Mouse (Mus musculus): Measurements from ENCODE around the gene Pnkp. TPM values are rescaled to one million over a fixed set of nuclear protein-coding genes. Genes with fewer than 3 reads are reported as not detected.
"Not testable (repeated sequence)": the region's sequence is repeated elsewhere in the genome, so short reads cannot be mapped to it uniquely, and the experiment has no call there.

Gene Pnkp
- polyA plus RNA-seq, 1 experiment from 2014 or later: 22.4 TPM

DNA sequence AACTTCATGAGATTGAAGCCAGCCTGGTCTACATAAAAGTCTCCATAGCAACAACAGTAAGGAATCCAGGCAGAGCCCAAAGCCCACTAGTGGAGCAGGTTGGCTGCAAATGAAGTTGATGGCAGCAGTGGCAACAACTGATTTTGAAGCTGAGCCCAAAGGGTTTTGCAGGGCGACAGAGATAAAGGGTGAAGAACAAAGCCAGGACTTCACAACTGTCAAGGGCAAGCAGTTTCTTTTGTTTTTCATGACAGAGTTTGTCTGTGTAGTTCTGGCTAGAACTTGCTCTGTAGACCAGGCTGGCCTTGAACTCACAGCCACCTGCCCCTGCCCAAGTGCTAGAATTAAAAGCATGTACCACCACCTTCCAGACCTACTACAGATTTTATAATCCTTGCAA is 14.2 kb downstream of the Pnkp start:
- Histone ChIP-seq H3K27ac (no peak overlapping the region), H3K4me1 (replicated peaks) (peaks cover 51% of the 10 kb centered on the region)

DNA sequence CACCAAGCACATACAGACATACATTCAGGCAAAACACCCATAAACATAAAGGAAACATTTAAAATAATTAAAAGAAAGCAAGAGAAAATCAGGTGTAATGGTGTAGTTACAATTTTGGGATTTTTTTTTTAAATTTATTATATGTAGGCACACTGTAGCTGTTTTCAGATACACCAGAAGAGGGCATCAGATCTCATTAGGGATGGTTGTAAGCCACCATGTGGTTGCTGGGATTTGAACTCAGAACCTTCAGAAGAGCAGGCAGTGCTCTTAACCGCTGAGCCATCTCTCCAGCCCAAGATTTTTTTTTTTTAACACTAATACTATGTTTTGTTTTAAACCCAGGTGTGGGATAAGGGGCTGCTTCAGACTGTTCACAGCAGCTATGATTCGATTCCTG is 14.8 kb downstream of the Pnkp start:
- H3K4me1 ChIP-seq (replicated peaks): peaks cover 45% of the 10 kb centered on the region
- H3K27me3 ChIP-seq; H3K36me3 ChIP-seq; H3K9me3 ChIP-seq (replicated peaks); H3K4me2 ChIP-seq; ATAC-seq (replicated peaks; ENCODE audit: insufficient number of reproducible peaks, insufficient read depth, low FRiP score, low read depth); H3K27ac ChIP-seq; H3K4me3 ChIP-seq; H3K9ac ChIP-seq: not testable (repeated sequence)
- WGBS: 85% methylated on average over 2 of the region's 2 CpGs

More for the DNA sequence above, 14.2 kb downstream of the Pnkp start:
- H3K27me3 ChIP-seq: no peaks in the 10 kb centered on the region
- 0 out of 2 replicates have a peak, but pooled peaks cover under 1% of the 10 kb centered on the region for H3K36me3 ChIP-seq
- WGBS: 67% methylated on average over 1 of the region's 1 CpGs
- no peak overlapping the region for H3K4me3 ChIP-seq
- no peak overlapping the region for H3K9ac ChIP-seq
- no peak for ATAC-seq (replicated peaks; ENCODE audit: insufficient number of reproducible peaks, insufficient read depth, low FRiP score, low read depth)
- no peak overlapping the region for H3K4me2 ChIP-seq
- H3K9me3 ChIP-seq (replicated peaks): no peaks in the 10 kb centered on the region

- peak overlapping the region; percentile 89 for H3K27ac ChIP-seq
- peaks cover 33% of the 10 kb centered on the region for H3K4me1 ChIP-seq (replicated peaks)
- WGBS: 45% methylated on average over 14 of the region's 14 CpGs
- H3K4me2 ChIP-seq: no peak overlapping the region
- no peaks in the 10 kb centered on the region for H3K9me3 ChIP-seq (replicated peaks)
- H3K9ac ChIP-seq: no peak overlapping the region
- ATAC-seq (replicated peaks; ENCODE audit: insufficient number of reproducible peaks, insufficient read depth, low FRiP score, low read depth): peak; percentile 71
- H3K36me3 ChIP-seq: peaks cover 58% of the 10 kb centered on the region
- no peak overlapping the region for H3K4me3 ChIP-seq
- no peaks in the 10 kb centered on the region for H3K27me3 ChIP-seq
These were observed 20.9 kb downstream of the Pnkp start for GRCm38 (mm10) chr7:44877833-44878232.

DNA sequence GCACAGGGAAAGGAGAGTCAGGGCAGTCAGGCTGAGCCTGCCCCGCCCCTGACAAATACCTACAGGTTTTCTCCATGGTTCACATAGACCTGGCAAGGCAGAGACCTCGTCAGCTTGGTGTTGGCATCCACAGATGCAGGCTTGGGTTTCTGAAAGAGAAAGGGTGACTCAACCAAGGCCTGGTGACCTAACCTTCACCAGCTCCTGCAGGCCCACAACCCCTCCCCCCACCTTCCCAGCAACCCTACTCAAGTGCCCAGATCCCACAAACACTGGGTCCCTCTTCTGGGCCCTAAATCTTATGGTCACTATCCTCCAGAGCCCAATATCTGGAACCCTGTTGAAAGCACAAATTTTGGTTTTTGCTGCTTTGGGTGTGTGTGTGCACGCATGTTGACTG is 26.1 kb downstream of the Pnkp start:
- no peak for ATAC-seq (replicated peaks; ENCODE audit: insufficient number of reproducible peaks, insufficient read depth, low FRiP score, low read depth)
- H3K27me3 ChIP-seq: no peaks in the 10 kb centered on the region
- H3K4me1 ChIP-seq (replicated peaks): peaks cover 24% of the 10 kb centered on the region
- H3K27ac ChIP-seq: no peak overlapping the region
- no peak overlapping the region for H3K9ac ChIP-seq
- no peaks in the 10 kb centered on the region for H3K9me3 ChIP-seq (replicated peaks)
- no peak overlapping the region for H3K4me3 ChIP-seq
- peaks cover 74% of the 10 kb centered on the region for H3K36me3 ChIP-seq
- 77% methylated on average over 3 of the region's 3 CpGs for WGBS
- no peak overlapping the region for H3K4me2 ChIP-seq

DNA sequence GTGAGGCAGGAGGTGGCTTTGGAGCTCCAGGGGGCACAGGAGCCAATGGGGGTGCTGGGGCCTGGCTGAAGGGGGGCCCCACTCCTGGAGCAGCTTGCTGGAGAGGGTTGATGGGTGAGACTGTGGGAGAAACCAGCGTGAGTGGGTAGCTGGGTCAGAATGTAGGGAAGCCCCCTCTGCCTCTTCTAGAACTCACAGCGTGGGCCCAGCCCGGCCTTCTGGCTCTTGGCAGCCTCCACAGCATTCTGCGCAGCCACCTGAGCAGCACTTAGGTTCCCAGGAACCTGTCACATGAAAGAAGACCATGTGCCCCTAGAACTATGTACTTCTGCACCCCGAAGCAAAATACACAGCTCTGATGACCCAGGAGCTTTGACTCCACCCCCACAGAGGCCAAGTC is 27.7 kb downstream of the Pnkp start:
- Histone ChIP-seq H3K9ac (no peak overlapping the region), H3K36me3 (peaks cover 64% of the 10 kb centered on the region)

DNA sequence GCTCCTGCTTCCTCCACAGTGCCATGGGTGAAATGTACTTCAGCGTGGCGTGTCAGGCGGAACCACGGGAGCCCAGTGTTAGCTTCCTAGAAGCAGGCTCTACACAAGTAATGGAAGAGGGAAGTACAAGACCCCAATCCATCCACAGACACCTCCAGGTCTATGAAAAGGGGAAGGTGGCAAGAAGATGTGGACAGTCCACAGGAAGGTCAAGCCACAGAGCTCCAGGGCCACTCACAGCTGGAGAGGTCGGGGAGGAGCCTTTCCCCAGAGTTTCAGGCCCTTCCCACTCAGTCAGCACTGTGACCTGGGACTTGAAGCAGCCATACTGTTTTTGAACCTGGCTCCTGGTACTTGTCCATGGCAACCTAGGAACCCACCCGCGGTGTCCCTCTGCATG is 30.0 kb downstream of the Pnkp start:
- H3K27me3 ChIP-seq: no peaks in the 10 kb centered on the region
- no peak overlapping the region for H3K4me3 ChIP-seq
- H3K4me2 ChIP-seq: no peak overlapping the region
- H3K9ac ChIP-seq: no peak overlapping the region
- H3K27ac ChIP-seq: no peak overlapping the region
- ATAC-seq (replicated peaks; ENCODE audit: insufficient number of reproducible peaks, insufficient read depth, low FRiP score, low read depth): no peak
- no peaks in the 10 kb centered on the region for H3K9me3 ChIP-seq (replicated peaks)
- peaks cover 43% of the 10 kb centered on the region for H3K4me1 ChIP-seq (replicated peaks)
- 84% methylated on average over 7 of the region's 7 CpGs for WGBS
- peaks cover 47% of the 10 kb centered on the region for H3K36me3 ChIP-seq

More for the DNA sequence above, 27.7 kb downstream of the Pnkp start:
- Histone ChIP-seq H3K27ac (no peak overlapping the region), H3K4me3 (no peak overlapping the region), H3K27me3 (no peaks in the 10 kb centered on the region), H3K4me2 (no peak overlapping the region), H3K4me1 (replicated peaks) (peaks cover 25% of the 10 kb centered on the region), H3K9me3 (replicated peaks) (no peaks in the 10 kb centered on the region)
- 91% methylated on average over 5 of the region's 5 CpGs for WGBS
- ATAC-seq (replicated peaks; ENCODE audit: insufficient number of reproducible peaks, insufficient read depth, low FRiP score, low read depth): no peak

- H3K4me3 ChIP-seq: no peak overlapping the region
These were observed 31.5 kb downstream of the Pnkp start for GRCm38 (mm10) chr7:44888256-44889105.

DNA sequence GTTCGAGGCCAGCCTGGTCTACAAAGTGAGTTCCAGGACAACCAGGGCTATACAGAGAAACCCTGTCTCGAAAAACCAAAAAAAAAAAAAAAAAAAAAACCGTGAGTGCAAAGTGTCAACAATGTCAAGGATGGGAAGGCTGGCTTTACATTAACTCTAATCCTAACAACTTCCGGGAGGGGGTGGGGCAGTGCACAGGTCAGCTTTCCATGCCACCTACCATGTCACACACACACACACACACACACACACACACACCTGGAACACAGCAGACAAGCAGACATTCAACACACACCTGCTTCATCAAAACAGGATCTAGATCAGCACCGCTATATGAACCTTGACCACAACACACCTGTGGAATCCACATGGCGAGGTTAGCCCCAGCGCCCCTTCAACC is 33.2 kb downstream of the Pnkp start:
- H3K4me1 ChIP-seq (replicated peaks): peaks cover 55% of the 10 kb centered on the region
- H3K27ac ChIP-seq: no peak overlapping the region
- peaks cover 17% of the 10 kb centered on the region for H3K36me3 ChIP-seq
- ATAC-seq (replicated peaks; ENCODE audit: insufficient number of reproducible peaks, insufficient read depth, low FRiP score, low read depth): no peak
- no peaks in the 10 kb centered on the region for H3K27me3 ChIP-seq
- no peaks in the 10 kb centered on the region for H3K9me3 ChIP-seq (replicated peaks)
- H3K4me2 ChIP-seq: peak overlapping the region; percentile 84; the same call in 1 of the 2 replicates
- 88% methylated on average over 7 of the region's 7 CpGs for WGBS
- no peak overlapping the region for H3K9ac ChIP-seq
- H3K4me3 ChIP-seq: no peak overlapping the region

More at GRCm38 (mm10) chr7:44888256-44889105, 31.5 kb downstream of the Pnkp start:
- peaks cover 32% of the 10 kb centered on the region for H3K36me3 ChIP-seq
- ATAC-seq (replicated peaks; ENCODE audit: insufficient number of reproducible peaks, insufficient read depth, low FRiP score, low read depth): peak; percentile 24; the same call in 1 of the 2 replicates
- peak overlapping the region; percentile 12; the same call in 1 of the 2 replicates for H3K4me2 ChIP-seq
- no peaks in the 10 kb centered on the region for H3K27me3 ChIP-seq
- H3K9ac ChIP-seq: no peak overlapping the region
- WGBS: 58% methylated on average over 13 of the region's 13 CpGs
- no peaks in the 10 kb centered on the region for H3K9me3 ChIP-seq (replicated peaks)
- peaks cover 48% of the 10 kb centered on the region for H3K4me1 ChIP-seq (replicated peaks)
- H3K27ac ChIP-seq: peak overlapping the region; percentile 85

- WGBS: 64% methylated on average over 4 of the region's 4 CpGs
- peaks cover 57% of the 10 kb centered on the region for H3K4me1 ChIP-seq (replicated peaks)
- H3K27ac ChIP-seq: no peak overlapping the region
- peak overlapping the region; percentile 84 for H3K4me2 ChIP-seq
- peak overlapping the region; percentile 80 for H3K4me3 ChIP-seq
- peaks cover 15% of the 10 kb centered on the region for H3K36me3 ChIP-seq
- 0 out of 2 replicates have a peak overlapping the region, but pooled peaks have one; percentile 90 for H3K9ac ChIP-seq
- no peaks in the 10 kb centered on the region for H3K27me3 ChIP-seq
- H3K9me3 ChIP-seq (replicated peaks): no peaks in the 10 kb centered on the region
- ATAC-seq (replicated peaks; ENCODE audit: insufficient number of reproducible peaks, insufficient read depth, low FRiP score, low read depth): no peak
These were observed 33.8 kb downstream of the Pnkp start for GRCm38 (mm10) chr7:44890737-44891136.

- peaks cover 61% of the 10 kb centered on the region for H3K4me1 ChIP-seq (replicated peaks)
These were observed 34.7 kb downstream of the Pnkp start for GRCm38 (mm10) chr7:44891611-44892010.

DNA sequence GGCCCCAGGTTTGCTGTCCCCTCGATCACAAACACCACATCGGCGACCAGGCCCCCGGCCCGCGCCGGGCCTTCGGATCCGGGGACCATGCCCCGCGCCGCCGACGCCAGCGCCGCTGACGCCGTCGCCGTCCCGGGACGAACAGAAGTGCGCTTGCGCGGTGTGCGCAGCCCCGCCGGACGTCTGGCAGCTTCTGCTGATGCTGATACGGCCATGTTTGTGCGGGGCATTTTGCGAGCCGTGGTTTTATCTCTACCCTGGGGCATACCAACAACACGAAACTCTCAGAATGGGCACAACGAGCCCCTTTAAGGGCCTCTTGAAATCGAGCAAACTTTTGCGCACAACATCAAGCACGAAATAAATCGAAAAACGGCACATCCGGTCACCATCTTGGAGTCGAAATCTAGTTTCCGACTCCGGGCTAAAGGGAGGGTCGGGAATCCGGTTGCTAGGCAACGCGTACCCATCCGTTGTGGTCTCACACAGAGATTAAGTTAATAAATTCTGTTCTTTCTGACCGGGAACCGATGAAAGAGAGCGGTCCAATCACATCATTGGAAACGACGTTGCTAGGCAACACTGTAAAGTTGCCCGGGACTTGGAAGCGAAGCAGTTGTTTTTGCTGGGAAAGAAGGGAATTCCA is 35.5 kb downstream of the Pnkp start, which contains the start of gene Med25:
Gene Med25 (minus strand): TSS at position 437 of the 646 bp plus-strand sequence.
- peak within 1 kb of the TSS; percentile 80 for H3K4me3 ChIP-seq
- WGBS: under 1% methylated on average over 56 of the region's 56 CpGs
- ATAC-seq (replicated peaks; ENCODE audit: insufficient number of reproducible peaks, insufficient read depth, low FRiP score, low read depth): peak; percentile 65
- H3K9ac ChIP-seq: peak within 1 kb of the TSS; percentile 90
- no peaks in the 10 kb centered on the region for H3K9me3 ChIP-seq (replicated peaks)
- H3K27me3 ChIP-seq: no peaks in the 10 kb centered on the region
- peaks cover 7% of the 10 kb centered on the region; the same call in 1 of the 2 replicates for H3K36me3 ChIP-seq
- peak within 1 kb of the TSS; percentile 88 for H3K27ac ChIP-seq
- peak within 1 kb of the TSS; percentile 84 for H3K4me2 ChIP-seq
- H3K4me1 ChIP-seq (replicated peaks): peaks cover 63% of the 10 kb centered on the region

More at GRCm38 (mm10) chr7:44891611-44892010, 34.7 kb downstream of the Pnkp start:
- Histone ChIP-seq H3K27ac (peak overlapping the region; percentile 88), H3K36me3 (peaks cover 7% of the 10 kb centered on the region), H3K27me3 (no peaks in the 10 kb centered on the region), H3K4me2 (peak overlapping the region; percentile 84), H3K9ac (peak overlapping the region; percentile 90), H3K9me3 (replicated peaks) (no peaks in the 10 kb centered on the region), H3K4me3 (peak overlapping the region; percentile 80)
- no peak for ATAC-seq (replicated peaks; ENCODE audit: insufficient number of reproducible peaks, insufficient read depth, low FRiP score, low read depth)
- 20% methylated on average over 6 of the region's 6 CpGs for WGBS

All from heart, embryonic 15.5 days (tissue).